Mouse (Mus musculus) heart, postnatal 36 days (tissue): ENCODE measurements around the gene Agxt. TPM values are rescaled to one million over a fixed set of nuclear protein-coding genes. Genes with fewer than 3 reads are reported as not detected.

ENCODE experiments used
- DNase-seq, 2 experiments: peaks; one replicate each; pipeline ENCODE4 v3.0.0; 2021 to 2022
- intact Hi-C: fragments of 180-260 bp; cut with DNase I; formaldehyde crosslinking; loops from one replicate; pipeline ENCODE4 v1.15.1; 2025
- total RNA-seq, 2 experiments: library from RNA; stranded (reverse); gene quantifications; 2 replicates each; pipeline ENCODE4 v1.2.3; 2021

Agxt gene
- total RNA-seq, 2 experiments from 2014 or later = not detected

DNA sequence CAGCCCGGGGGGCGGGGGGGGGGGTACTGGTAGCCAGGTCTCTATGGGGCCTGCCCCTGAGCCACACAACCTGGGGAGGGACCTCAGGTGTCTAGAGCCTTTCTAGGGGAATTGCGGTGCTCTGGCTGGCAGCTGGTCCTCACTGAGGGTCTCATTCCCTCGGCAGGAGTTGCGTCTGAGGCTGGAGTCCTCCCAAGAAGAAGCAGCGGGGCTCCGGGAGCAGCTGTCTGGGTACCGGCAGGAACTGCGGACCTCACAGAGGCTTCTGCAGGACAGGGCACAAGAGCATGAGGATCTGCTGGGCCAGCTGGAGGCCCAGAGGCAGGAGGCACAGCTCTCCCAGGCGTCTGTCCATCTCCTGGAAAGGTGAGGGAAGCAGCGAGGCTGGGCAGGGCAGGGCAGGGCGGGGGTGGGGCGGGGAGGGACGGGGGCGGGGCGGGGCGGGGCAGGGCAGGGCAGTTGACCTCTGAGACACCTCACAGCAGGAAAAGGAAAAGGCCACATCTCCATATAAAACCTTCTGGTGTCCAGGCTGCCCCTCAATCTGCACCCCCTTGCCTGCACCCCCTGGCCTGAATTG, 55.8 kb downstream of the Agxt start:
- intact Hi-C loops = no loop called here
- DNase-seq = no peak

DNA sequence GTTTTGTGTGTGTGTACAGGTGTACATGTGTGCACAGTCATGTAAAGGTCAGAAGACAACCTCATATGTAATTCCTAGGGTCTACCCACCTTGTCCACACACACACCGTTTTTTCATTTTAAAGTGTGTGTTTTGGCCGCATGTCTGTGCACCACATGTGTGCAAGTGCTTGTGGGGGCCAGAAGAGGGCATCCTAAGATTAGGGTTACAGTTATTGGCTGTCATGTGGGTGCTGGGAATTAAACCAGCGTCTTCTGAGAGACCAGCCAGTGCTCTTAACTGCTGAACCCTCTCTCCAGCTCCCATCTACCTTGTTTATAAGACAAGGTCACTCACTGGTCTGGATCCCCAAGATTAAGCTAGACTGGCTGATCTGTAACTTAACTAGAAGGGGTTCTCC, 59.9 kb downstream of the Agxt start:
- intact Hi-C loops = no loop called here
- no peak for DNase-seq

Other genes starting within 250 kb of the Agxt start
- gene Ankmy1, start 232.3 kb upstream of the Agxt start, total RNA-seq = not detected
- gene Dusp28, start 228.3 kb upstream of the Agxt start, total RNA-seq = 10 to 100 TPM; 12.3 to 13.9 TPM
- gene Rnpepl1, start 224.5 kb upstream of the Agxt start, total RNA-seq = 10 to 100 TPM; 79.4 to 82.5 TPM
- gene Capn10, start 200.9 kb upstream of the Agxt start, total RNA-seq = 1 to 10 TPM; 8.0 to 8.2 TPM
- under 1 TPM; 0.36 to 0.41 TPM for gene Gpr35, start 184.4 kb upstream of the Agxt start, total RNA-seq
- not detected for gene Aqp12, start 128.9 kb upstream of the Agxt start, total RNA-seq
- 1 to 10 TPM; 1.7 to 2.0 TPM for gene Kif1a, start 33.3 kb upstream of the Agxt start, total RNA-seq
- not detected for gene 2310007B03Rik, start 25.7 kb downstream of the Agxt start, total RNA-seq
- not detected for gene Crocc2, start 33.5 kb downstream of the Agxt start, total RNA-seq
- gene Sned1, start 100.6 kb downstream of the Agxt start, total RNA-seq = 10 to 100 TPM in 1 of 2 experiments, 1 to 10 TPM in 1; 9.6 to 12.8 TPM
- 10 to 100 TPM; 14.5 TPM for gene Mterf4, start 170.7 kb downstream of the Agxt start, total RNA-seq
- gene Ppp1r7, start 207.6 kb downstream of the Agxt start, total RNA-seq = 10 to 100 TPM; 29.1 to 31.3 TPM
- gene Pask, start 208.2 kb downstream of the Agxt start, total RNA-seq = under 1 TPM; 0.28 to 0.46 TPM
- not detected for gene Ano7, start 238.7 kb downstream of the Agxt start, total RNA-seq